Mouse (Mus musculus): ENCODE measurements at regions not wholly inside any gene's neighbourhood (a gene's known extent, or its start where the extent isn't known, plus 50 kb on each side); places are given as distances from the start of the nearest gene placed in this dataset.
A peak's percentile ranks its signal among the peaks of the same experiment; 100 is the strongest.

DNA sequence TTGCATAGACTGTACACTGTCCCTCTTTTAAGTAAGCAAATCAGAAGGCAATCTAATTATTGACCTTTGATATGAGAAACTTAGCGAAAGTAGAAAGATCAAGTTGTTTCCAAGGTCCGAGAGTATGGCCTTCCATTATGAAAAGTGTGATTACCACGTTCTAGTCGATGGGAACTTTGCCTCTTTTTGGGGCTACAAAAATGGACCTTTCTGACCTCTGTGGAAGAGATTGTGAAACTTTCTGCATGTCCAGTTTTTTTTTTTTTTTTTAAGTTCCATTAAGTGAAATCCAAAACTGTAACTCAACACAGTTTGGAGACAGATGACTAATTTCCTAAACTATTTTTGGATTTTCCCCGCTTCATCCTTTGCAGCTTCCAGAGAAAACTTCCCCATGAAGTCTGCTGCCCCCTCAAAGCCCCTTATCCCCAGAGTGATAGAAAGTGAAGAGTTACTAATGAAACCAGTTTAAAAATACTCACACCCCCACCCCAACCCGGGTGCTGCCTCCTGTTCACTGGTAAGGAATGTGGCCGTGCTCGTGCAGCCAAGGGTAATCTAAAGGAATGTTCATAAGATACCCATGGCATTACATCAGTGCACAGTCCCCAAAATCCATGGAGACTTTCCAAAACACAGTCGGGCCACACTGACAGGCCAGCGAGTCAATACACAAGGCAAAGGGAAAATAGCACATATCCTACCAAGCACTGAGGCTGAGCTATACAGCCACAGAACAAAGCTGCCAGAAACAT lies 52.5 kb upstream of the Nfil3 start:
- TF ChIP-seq POLR2A (IDR thresholded peaks at IDR 0.05; ENCODE audit: insufficient read depth, low read depth, low read length) (no peak), CTCF (IDR thresholded peaks at IDR 0.05) (no peak), EP300 (IDR thresholded peaks at IDR 0.05; ENCODE audit: insufficient read depth, low read depth, low read length) (peak; percentile 66)

All from heart, adult 2 months (tissue).